Mouse (Mus musculus): ENCODE data around the gene Tent5b. TPM values are rescaled to one million over a fixed set of nuclear protein-coding genes. Genes with fewer than 3 reads are reported as not detected.

Gene Tent5b
- 0.06 TPM in 1 of 2 replicates, not detected in the other for polyA plus RNA-seq (2016; fragmentation: Nextera tagmentation; extraction: Ambion mirVana)

GRCm38 (mm10) chr4:133479458-133480184 is at the start of gene Tent5b:
Tent5b (plus strand) TSS chr4:133480132.
- Histone ChIP-seq H3K4me2 (peak within 1 kb of the TSS; percentile 79), H3K27me3 (replicated peaks) (peaks cover 96% of the 10 kb centered on the region), H3K4me1 (peaks cover 18% of the 10 kb centered on the region), H3K4me3 (peak within 1 kb of the TSS; percentile 55), H3K9ac (peak within 1 kb of the TSS; percentile 47; the same call in 1 of the 2 replicates), H3K36me3 (no peaks in the 10 kb centered on the region), H3K27ac (no peak within 1 kb of the TSS), H3K9me3 (replicated peaks) (no peaks in the 10 kb centered on the region)
- 4% methylated on average over 29 of the region's 29 CpGs for WGBS (ENCODE audit: insufficient replicate concordance)
- ATAC-seq = peak; percentile 98

DNA sequence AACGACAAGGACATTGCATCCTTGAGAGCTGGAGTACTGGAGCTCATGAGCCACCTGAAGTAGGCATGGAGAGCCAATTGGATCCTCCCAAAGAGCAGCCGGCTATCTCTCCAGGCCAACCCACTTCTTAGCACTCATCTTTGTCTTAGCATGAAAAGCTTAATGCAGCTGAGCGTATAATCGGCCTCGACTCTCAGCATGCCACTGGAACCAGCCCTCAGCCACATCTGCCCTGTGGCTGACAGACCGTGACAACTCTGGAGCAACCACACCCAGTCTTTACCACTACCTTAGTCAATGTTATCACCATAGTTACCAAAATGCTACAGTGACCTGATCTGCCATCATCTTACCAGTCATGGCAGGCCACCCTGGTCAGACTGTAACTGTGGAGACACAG is 48.4 kb upstream of the Tent5b start:
- 68% methylated on average over 6 of the region's 6 CpGs for WGBS (ENCODE audit: insufficient replicate concordance)
- H3K27ac ChIP-seq = no peak overlapping the region
- no peaks in the 10 kb centered on the region for H3K36me3 ChIP-seq
- no peak for ATAC-seq
- H3K27me3 ChIP-seq (replicated peaks) = 0 out of 2 replicates have a peak, but pooled peaks cover 4% of the 10 kb centered on the region
- no peak overlapping the region for H3K9ac ChIP-seq
- no peaks in the 10 kb centered on the region for H3K9me3 ChIP-seq (replicated peaks)
- H3K4me3 ChIP-seq = no peak overlapping the region
- 0 out of 2 replicates have a peak, but pooled peaks cover 8% of the 10 kb centered on the region for H3K4me1 ChIP-seq
- H3K4me2 ChIP-seq = no peak overlapping the region

DNA sequence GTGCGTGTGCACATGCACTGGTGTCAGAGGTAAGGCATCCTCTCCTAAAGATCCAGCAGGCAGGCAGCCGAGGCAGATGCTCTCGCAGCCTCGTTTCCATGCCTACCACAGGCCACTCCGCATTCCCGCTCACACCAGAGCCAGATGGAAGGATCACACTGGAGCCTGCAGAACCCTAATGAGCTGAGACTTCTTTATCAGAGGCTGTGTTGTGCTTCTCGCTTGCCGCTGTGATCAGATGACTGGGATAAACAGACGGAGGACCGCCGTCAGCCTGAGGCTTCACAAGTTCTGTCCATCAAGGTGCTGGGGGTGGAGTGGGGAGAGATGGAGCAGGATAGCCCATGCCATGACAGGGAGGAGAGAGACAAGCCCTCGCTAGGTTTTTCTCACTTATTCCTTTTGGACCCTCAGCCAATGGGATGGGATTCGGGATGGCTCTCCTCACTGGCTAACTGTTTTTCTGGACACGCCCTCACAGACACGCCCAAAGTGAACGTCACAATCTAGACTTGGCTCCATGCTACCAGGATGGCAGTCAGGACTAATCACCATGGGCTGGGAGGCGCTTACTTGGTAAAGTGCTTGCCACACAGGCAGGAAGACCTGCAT is 47.3 kb upstream of the Tent5b start:
- 26% methylated on average over 17 of the region's 17 CpGs for WGBS (ENCODE audit: insufficient replicate concordance)

GRCm38 (mm10) chr4:133435921-133436320 is 44.0 kb upstream of the Tent5b start:
- Histone ChIP-seq H3K27ac (no peak overlapping the region), H3K9me3 (replicated peaks) (no peaks in the 10 kb centered on the region), H3K4me1 (peaks cover 19% of the 10 kb centered on the region; the same call in 1 of the 2 replicates), H3K36me3 (no peaks in the 10 kb centered on the region), H3K4me2 (no peak overlapping the region), H3K4me3 (no peak overlapping the region), H3K9ac (no peak overlapping the region), H3K27me3 (replicated peaks) (peaks cover 34% of the 10 kb centered on the region)
- ATAC-seq = no peak
- 78% methylated on average over 11 of the region's 11 CpGs for whole genome bisulfite sequencing (ENCODE audit: insufficient replicate concordance)

More for the DNA sequence above, 47.3 kb upstream of the Tent5b start:
- peak overlapping the region; percentile 28 for H3K4me2 ChIP-seq
- H3K4me1 ChIP-seq = 0 out of 2 replicates have a peak, but pooled peaks cover 8% of the 10 kb centered on the region
- H3K9ac ChIP-seq = no peak overlapping the region
- H3K9me3 ChIP-seq (replicated peaks) = no peaks in the 10 kb centered on the region
- H3K27me3 ChIP-seq (replicated peaks) = 0 out of 2 replicates have a peak, but pooled peaks cover 4% of the 10 kb centered on the region
- no peak; the same call in 1 of the 2 replicates for ATAC-seq
- H3K4me3 ChIP-seq = no peak overlapping the region
- no peak overlapping the region for H3K27ac ChIP-seq
- no peaks in the 10 kb centered on the region for H3K36me3 ChIP-seq

- no peaks in the 10 kb centered on the region for H3K9me3 ChIP-seq (replicated peaks)
- H3K4me1 ChIP-seq = peaks cover 12% of the 10 kb centered on the region; the same call in 1 of the 2 replicates
- H3K9ac ChIP-seq = 0 out of 2 replicates have a peak overlapping the region, but pooled peaks have one; percentile 12
- peak overlapping the region; percentile 32 for H3K27ac ChIP-seq
- WGBS (ENCODE audit: insufficient replicate concordance) = 12% methylated on average over 17 of the region's 17 CpGs
- peaks cover 43% of the 10 kb centered on the region for H3K27me3 ChIP-seq (replicated peaks)
- H3K4me2 ChIP-seq = peak overlapping the region; percentile 40
- no peak overlapping the region for H3K4me3 ChIP-seq
- ATAC-seq = no peak
- no peaks in the 10 kb centered on the region for H3K36me3 ChIP-seq
These were observed 40.2 kb upstream of the Tent5b start for GRCm38 (mm10) chr4:133439460-133440376.

GRCm38 (mm10) chr4:133440377-133440795 is 39.5 kb upstream of the Tent5b start:
- Histone ChIP-seq H3K4me3 (no peak overlapping the region), H3K36me3 (no peaks in the 10 kb centered on the region), H3K4me2 (peak overlapping the region; percentile 40), H3K9ac (no peak overlapping the region), H3K27ac (no peak overlapping the region), H3K27me3 (replicated peaks) (peaks cover 43% of the 10 kb centered on the region), H3K4me1 (peaks cover 12% of the 10 kb centered on the region; the same call in 1 of the 2 replicates), H3K9me3 (replicated peaks) (no peaks in the 10 kb centered on the region)
- 12% methylated on average over 6 of the region's 6 CpGs for WGBS (ENCODE audit: insufficient replicate concordance)
- no peak for ATAC-seq

DNA sequence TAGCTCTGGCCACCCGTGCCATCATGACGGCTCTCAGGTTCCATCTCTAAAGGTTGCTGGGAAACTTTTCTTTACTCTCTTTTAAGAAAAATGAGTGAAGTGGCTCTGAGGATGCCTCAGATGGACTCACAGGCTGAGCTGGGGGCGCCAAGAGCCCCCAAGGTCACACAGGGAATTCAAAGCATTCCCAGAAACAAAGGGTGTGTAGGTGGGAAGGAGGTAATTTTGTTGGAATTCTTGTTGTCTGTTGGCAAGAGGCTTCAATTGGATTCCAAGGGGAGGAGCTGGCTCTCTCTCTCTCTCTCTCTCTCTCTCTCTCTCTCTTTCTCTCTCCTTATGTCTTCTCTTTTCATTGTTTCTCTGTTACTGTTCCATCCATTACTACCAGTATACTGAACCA is 37.7 kb upstream of the Tent5b start:
- Histone ChIP-seq H3K27me3 (replicated peaks) (peaks cover 55% of the 10 kb centered on the region), H3K4me2 (no peak overlapping the region), H3K4me1 (peaks cover 12% of the 10 kb centered on the region; the same call in 1 of the 2 replicates), H3K9ac (no peak overlapping the region), H3K9me3 (replicated peaks) (no peaks in the 10 kb centered on the region), H3K4me3 (no peak overlapping the region), H3K27ac (no peak overlapping the region), H3K36me3 (no peaks in the 10 kb centered on the region)
- no peak for ATAC-seq
- WGBS (ENCODE audit: insufficient replicate concordance) = 52% methylated on average over 3 of the region's 3 CpGs

DNA sequence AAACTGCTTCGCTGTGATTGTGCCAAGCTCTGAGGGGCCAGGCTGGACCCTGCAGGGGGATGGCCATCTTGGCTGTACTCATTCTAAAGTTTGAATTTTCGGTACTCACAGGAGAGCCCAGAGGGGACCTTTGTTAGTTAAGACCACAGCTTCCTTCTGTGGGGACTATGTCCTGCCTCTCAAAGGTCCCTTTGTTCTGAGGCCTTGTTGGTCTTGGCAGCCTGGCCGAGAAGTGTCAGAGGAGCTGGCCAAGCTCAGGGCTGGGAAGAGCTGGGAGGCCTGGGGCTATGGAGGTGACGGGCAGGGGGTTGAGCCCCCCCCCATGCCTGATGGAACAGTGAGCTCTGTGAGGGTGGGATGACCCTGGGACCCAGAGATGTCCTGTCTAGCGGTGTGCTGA is 36.8 kb upstream of the Tent5b start:
- no peak overlapping the region for H3K27ac ChIP-seq
- H3K4me1 ChIP-seq = peaks cover 12% of the 10 kb centered on the region; the same call in 1 of the 2 replicates
- H3K4me2 ChIP-seq = no peak overlapping the region
- H3K9ac ChIP-seq = no peak overlapping the region
- H3K4me3 ChIP-seq = no peak overlapping the region
- WGBS (ENCODE audit: insufficient replicate concordance) = 51% methylated on average over 5 of the region's 5 CpGs
- ATAC-seq = no peak
- H3K36me3 ChIP-seq = no peaks in the 10 kb centered on the region
- peaks cover 60% of the 10 kb centered on the region for H3K27me3 ChIP-seq (replicated peaks)
- H3K9me3 ChIP-seq (replicated peaks) = no peaks in the 10 kb centered on the region

- WGBS (ENCODE audit: insufficient replicate concordance) = 76% methylated on average over 5 of the region's 5 CpGs
- H3K9me3 ChIP-seq (replicated peaks) = no peaks in the 10 kb centered on the region
- H3K4me1 ChIP-seq = no peaks in the 10 kb centered on the region
- H3K4me2 ChIP-seq = no peak overlapping the region
- H3K36me3 ChIP-seq = no peaks in the 10 kb centered on the region
- H3K27ac ChIP-seq = no peak overlapping the region
- H3K4me3 ChIP-seq = no peak overlapping the region
- no peak overlapping the region for H3K9ac ChIP-seq
- peaks cover 42% of the 10 kb centered on the region for H3K27me3 ChIP-seq (replicated peaks)
- ATAC-seq = no peak
These were observed 34.2 kb upstream of the Tent5b start for GRCm38 (mm10) chr4:133445727-133446126.

GRCm38 (mm10) chr4:133447366-133447765 is 32.6 kb upstream of the Tent5b start:
- no peak overlapping the region for H3K4me3 ChIP-seq
- no peak for ATAC-seq
- WGBS (ENCODE audit: insufficient replicate concordance) = 47% methylated on average over 5 of the region's 5 CpGs

GRCm38 (mm10) chr4:133447967-133448366 is 32.0 kb upstream of the Tent5b start:
- Histone ChIP-seq H3K27me3 (replicated peaks) (peaks cover 27% of the 10 kb centered on the region), H3K9me3 (replicated peaks) (no peaks in the 10 kb centered on the region), H3K9ac (no peak overlapping the region), H3K4me2 (no peak overlapping the region), H3K27ac (no peak overlapping the region), H3K4me1 (no peaks in the 10 kb centered on the region), H3K36me3 (no peaks in the 10 kb centered on the region), H3K4me3 (no peak overlapping the region)
- no peak for ATAC-seq
- WGBS (ENCODE audit: insufficient replicate concordance) = 73% methylated on average over 11 of the region's 11 CpGs

More at GRCm38 (mm10) chr4:133447366-133447765, 32.6 kb upstream of the Tent5b start:
- Histone ChIP-seq H3K36me3 (no peaks in the 10 kb centered on the region), H3K4me1 (no peaks in the 10 kb centered on the region), H3K9me3 (replicated peaks) (no peaks in the 10 kb centered on the region), H3K4me2 (no peak overlapping the region), H3K9ac (no peak overlapping the region), H3K27me3 (replicated peaks) (peaks cover 27% of the 10 kb centered on the region), H3K27ac (no peak overlapping the region)

Measured in liver, embryonic 12.5 days (tissue).